Mouse (Mus musculus) cerebellum, adult 11-12 months (tissue): ENCODE measurements around the gene Gpat2.

Experiments used
- DNase-seq: peaks from one replicate; pipeline ENCODE4 v3.0.0; 2022

Gene Gpat2

DNA sequence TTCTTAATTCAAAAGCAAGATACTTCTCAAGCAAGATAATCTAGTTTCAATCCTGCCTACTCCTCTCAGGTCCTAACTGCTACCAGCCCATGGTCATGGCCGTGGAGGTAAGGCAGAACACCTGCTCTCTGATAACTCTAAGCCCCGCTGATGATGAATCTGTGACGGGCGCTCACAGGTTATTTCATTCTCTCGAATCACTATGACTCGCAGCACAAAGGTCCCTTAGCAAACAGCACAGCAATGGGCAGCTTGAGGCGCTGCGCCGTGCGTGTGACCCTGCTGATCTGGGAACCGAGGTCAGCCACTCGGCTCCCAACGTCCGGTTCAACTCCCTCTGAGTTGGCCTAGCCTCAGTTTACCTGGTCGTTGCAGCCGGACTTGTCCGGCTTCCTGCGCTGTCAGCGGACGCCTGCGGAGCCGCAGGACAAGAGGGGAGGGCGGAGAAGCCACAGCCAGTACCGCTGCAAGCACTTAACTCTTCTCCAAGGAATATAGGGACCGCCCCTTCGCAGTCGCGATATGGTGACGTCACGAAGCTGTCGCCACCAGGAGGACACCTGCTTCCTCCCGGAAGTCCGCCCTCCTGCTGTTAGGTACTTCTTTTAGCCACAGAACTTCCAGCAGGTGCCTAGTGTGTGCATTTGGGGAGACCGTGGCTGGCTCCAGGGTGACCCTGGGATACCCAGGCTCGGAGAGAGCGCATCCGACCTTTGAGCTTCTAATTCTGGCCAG lies 19.2 kb downstream of the Gpat2 start, which contains the start of gene Fahd2a:
Gene Fahd2a, minus strand, starts transcription at position 511 of the 735 bp plus-strand sequence.
- peak; percentile 90 for DNase-seq

DNA sequence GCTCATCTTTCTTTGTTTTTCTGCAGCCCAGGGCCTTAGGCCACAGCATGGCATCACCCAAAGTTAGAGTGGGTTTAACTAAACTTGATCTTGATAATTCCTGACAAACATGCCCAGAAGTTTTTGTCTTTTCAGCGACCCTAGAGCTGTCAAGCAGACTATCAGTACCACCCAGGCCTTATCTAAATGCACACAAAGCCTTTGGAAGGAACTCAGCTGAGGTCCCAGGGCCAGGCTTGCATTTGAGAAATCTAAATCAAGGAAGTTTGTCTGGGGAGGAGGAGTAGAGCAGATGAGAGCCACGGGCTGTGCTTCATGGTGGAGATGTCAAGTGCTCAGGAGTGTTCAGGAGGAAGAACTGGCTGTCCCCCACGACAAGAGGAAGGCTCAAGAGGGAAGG lies 21.8 kb downstream of the Gpat2 start:
- DNase-seq = no peak

DNA sequence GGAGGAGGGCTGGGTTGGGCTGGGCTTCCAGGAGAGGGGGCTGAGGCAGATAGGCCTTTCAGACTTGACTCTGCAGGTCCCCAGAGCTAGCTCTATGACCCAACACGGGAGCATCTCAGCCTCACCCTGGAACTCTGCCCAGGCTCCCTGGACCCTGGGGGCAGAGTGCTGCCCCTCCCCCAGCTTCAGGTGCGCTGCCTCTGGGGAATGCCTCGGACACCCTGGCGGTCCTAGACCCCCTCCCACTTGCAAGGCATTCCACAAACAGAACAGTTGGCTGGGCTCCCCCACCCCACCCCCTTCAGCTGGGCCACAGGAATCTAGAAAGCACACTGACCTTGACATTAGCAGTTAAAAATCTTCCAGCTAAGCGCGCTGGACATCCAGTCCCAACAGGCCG lies 24.7 kb downstream of the Gpat2 start:
- DNase-seq = no peak

DNA sequence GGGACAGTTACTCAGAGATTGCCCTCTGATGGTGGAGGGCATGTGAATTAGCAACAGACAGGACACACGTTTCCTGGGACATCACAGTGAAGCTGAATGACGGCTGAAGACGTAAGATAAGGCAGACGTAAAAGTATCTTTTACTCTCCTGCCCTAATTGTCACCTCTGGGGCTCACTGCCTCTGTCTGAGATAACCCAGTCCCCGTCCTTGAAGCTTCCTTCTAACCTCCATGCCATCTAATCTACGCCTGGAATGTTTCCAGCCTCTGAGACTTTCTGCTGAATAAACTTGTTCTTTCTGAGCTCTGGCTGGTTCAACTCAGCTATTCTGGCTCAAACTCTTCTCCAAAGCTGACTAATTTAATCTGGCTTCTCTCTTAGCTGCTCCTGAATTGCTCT lies 26.7 kb downstream of the Gpat2 start:
- no peak for DNase-seq

DNA sequence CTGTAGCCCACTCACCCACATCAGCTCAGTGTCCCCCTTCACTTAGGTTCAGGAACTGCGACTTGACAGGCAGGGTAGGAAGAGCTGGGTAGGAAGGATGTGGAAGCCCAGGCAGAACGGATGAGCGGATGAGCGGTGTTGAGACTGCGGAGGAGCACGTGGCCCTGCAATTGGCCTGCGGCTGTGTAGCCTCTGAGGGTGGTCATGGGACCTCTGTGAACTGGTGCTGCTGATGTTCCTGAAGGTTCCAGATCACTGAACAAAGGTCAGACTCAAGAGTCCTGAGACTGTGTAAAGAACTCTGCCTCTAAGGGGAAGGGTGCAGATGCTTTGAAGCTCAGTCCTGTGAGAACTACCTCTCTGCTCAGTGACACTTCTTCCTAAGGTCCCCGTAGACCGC lies 28.1 kb downstream of the Gpat2 start:
- no peak for DNase-seq

DNA sequence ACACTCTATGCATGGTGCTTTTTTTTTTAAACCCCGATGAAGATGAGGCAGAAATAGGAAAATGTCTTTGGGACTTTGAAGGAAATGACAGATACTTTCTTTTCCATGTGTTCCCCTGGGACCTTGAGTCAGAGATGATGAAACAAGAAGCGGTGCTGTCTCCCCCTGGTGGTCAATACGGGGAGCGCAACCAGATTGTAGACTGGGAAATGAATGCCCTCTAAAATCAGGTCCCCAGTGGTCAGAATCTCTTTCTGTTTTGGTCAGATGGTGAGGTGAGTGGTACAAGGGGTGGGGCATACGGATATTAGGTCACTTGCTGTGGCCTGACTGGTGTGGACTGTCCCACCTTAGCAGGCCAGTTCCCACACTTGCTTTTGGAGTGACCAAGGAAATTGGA lies 28.8 kb downstream of the Gpat2 start:
- DNase-seq = peak; percentile 62

DNA sequence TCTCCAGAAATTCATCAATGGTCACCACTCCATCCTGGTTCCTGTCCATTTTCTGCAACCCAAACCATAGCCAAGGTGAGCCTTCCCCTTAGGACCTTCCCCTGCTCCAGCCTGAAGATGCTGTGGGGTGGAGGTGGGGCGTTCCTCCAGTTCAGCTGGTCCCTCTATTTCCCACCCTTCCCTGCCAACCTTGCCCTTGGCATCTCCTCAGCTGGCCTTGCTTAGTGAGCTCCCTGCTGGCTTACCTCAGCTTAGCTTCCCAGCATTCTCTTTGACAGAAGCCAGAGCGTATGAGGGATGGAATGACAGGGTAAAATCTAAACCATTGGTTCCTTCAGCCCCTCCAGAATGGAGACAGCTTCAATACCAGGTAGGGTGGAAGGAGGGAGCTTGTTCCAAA lies 34.3 kb downstream of the Gpat2 start:
- DNase-seq = no peak

DNA sequence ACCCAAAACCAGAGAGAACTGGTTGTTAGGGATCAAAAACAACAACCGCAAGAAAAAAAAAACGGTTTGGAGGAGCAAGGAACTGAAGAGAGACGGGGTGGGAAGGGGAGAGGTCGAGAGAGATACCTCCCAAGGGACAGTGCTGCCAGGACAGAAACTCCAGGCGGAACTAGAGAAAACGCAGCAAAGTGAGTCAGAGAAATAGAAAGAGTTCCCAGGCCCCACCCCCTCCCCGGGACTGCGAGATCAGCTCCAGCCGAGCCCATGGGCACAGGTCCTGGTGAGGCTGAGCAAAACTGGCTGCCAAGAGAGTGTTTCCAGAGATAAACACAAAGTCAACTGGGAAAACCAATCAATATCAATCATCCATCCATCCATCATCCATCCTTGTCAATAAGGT lies 36.4 kb downstream of the Gpat2 start:
- DNase-seq = no peak

DNA sequence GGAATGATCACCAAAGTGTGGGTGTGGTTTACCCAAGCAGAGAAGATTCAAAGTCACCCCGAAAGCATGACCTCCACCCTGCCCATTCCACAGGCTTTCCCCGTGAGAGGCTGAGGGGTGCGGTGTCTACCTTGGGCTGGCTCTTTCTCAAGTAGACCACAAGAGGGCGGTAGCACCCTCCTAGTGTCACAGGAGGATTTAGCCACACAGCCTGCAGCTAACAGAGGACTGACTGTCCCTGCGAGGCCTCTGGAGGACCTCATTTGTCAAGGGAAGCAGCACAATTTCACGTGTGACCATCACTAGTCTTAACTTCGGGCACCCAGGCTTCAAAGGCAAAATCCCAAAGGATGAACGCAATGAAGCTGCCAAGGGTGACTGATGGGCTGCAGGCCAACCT lies 37.3 kb downstream of the Gpat2 start:
- DNase-seq = peak; percentile 65

DNA sequence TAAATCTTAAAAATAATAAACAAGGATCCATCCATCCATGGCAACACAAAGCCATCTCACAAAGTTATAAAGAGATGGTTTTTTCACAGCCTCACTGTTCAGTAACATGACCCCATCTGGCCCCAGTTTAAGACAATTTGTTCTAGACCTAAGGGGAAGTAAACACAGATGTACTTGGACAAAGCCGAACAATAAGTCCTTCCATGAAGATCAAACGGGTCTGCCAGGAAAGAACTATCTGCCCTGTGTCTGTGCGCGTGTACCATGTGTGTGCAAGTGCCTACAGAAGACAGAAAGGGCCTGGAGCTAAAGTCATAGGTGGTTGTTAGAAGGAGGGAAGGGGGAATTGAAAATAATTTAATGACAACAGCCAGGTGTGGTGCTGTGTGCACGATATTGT lies 45.2 kb downstream of the Gpat2 start:
- no peak for DNase-seq

DNA sequence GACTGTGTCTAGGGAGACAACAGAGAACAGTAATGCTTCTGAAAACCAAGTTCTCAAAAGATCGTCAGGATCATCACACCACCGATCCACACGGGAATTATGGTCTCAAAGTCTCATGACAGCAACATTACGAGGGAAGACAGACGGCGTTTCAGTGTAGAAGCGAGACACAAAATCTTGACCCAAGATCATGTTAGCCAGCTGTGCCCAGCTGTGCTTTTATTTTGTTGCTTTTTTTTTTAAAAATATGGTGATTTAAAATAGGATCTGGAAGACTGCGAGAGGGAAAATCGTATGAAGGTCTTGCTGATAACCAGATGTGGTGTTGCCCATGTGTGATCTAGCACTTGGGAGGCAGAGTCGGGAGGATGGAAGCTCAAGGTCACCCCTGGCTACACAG lies 45.7 kb downstream of the Gpat2 start:
- DNase-seq = no peak

DNA sequence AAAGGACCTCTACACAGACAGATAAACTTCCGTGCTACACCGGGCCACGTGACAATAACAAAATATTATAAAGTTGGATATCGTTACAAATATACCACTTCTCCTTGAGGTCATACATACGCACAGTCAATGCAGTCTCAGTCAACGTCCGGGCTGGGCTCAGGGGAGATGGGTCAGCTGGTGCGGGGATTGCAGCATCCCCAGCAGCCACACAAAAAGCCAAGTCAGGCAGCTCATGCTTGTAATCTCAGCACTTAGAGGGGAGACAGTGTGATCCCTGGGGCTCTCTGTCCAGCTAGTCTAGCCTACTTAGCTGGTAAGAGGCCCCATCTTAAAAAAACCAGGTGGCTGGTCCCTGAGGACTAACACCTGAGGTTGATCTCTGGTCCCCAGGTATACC lies 46.3 kb downstream of the Gpat2 start:
- no peak for DNase-seq

DNA sequence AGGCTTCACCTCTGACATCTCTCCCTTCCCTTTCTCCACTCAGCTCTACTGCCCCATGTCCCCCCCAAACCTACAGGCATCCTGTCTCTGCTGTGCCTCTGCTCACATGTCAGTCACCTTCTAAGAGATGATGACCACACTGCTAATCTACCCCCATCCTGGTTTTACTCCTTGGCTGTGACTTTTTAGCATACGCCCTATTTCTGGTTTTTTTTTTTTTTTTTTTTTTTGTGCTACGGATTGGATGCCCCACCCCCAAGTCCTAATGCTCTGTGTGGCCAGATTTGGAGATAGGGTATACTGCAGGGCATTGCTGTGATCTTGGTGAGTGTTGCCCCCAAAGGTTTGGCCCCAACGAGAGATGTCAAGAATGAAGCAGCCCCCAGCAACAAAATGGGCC lies 47.3 kb downstream of the Gpat2 start:
- DNase-seq = no peak

DNA sequence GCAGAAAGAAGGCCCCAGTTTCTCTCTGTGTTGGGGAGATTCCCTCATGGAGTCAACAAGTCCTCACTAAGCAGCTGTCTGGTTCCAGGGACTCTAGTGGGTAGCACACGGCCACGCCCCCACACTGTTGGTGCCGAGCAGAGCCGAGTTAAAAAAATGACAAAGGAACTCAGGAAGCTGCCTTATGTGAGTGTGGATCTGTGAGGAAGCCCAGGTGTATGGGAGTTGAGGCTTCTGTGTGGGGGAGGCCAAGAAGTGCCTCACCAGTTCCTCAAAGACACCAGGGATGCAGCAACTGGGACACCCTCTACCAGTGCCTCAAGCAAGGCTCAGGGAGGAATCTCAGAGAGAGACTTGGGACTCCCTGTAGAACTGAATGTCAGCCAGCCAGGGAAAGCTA lies 54.2 kb downstream of the Gpat2 start:
- no peak for DNase-seq

DNA sequence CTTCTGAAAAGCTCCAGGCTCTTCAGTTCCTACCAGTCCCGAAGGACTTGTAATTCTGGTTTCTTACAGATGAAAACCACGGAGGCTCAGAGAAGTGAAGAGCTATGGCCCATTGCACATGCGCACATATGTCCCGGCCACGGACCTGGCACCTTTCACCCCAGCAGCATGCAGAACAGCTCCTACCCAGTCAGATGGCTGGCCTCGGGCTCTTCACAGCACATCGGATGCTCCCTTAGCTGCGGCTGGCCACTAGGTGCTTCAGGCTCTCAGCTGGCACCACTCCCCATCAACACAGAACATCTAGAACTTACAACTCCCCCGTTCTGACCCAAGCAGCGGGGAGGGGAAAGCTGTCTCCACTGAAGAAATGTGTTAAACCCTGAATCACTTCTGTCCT lies 54.8 kb downstream of the Gpat2 start:
- DNase-seq = no peak

DNA sequence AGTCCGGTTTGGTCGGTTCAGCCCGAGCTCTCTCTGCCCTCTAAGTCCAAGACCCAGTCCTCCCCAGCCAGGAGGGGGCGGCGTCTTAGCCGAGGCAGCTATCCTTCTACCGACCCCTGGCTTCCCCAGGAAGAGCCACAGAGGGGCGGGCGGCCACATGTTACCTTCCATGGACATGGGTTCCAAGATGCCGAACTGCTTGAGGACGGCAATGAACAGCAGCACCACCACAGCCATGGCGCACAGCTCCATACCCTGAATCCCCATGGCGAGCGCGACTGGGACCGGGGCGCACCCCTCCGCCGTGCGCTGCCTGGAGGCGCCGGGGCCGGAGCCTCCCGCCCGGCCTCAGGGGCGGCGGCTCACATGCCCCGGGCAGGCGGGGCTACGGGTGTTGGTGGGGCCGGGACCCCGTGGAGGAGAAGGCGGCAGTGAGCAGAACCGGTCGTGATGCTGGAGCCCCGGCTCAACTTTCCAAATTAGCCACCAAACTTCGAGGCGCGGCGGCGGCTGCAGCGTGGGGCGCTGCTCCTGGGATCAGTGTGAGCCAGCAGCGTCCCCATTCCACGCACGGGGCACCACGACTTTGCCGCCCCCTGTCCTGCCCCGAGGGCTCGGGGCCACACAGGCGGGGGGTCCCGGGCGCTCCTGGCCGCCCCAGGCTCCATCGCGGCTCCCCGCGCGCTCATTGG lies 57.0 kb downstream of the Gpat2 start:
- DNase-seq = no peak

DNA sequence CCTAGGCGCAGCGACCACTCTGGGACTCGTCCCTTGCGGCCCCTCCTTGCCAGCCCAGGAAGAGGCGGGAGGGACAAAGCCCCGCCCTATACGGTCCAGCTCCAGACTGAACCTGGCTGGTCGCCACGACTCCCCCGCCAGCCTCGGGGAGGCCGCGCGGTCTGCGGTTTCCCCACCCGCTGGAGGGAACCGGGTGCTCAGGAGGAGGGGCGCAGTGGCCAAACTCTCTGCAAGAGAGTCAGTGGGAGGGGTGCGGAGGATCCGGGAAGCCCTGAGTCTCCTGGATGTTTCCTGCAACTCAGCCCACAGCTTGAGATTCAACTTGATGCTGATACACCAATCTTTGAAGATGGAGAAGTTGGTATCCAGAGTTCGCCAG lies 57.5 kb downstream of the Gpat2 start:
- no peak for DNase-seq

DNA sequence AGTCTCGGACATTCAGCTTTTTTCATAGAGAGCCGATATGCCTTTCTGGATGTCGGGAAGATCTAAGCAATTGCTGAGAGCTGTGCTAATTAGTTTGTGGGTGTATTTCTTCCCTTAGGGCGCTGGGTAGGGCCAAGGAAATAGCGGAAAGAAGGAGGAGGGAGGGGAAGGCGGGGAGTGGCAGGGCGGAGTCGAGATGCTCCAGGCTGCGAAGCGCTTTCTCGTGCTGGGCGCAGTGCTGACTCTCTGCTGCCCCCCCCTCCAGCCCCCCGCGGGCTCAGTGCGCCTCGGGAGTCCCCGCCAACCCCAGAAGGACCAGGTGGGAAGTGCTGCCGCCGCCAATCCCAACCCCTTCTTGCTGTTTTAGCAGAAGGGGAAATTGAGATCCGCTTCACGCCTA lies 58.0 kb downstream of the Gpat2 start:
- DNase-seq = no peak

DNA sequence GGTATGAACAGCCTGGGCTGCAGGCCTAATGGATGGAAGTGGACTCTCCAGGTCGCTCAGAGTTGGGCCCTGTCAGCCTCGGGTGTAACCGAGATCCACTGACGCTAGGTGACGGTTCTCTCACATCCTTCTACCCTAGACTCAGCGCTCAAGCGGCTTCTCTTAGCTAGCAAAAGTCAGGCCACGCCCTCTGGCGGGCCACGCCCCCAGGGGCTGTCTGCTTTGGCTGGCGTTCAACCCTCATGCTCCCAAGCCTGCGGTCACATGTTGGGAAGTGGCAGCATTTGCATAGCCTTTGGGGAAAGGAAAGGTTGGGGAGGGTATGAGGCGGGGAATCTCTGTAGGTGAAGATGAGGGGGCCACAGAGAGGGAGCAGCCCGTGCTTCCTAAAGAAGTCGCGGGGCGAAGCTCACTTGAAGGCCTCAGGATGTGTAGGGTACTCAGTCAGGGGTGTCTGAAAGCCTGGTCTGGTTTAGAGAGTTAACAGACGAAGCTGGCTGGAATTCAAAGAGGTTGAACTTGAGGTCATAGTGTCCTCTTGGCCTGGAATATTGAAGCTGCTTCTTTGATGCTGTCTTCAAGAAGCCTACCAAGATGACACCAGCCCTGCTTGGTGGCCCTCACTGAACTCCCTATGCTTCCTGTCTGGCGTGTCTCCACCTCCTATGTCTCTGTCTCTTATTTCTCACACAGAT lies 59.6 kb downstream of the Gpat2 start:
- no peak for DNase-seq
